Mouse (Mus musculus): ENCODE measurements around the gene Pcsk5. TPM values are rescaled to one million over a fixed set of nuclear protein-coding genes. Genes with fewer than 3 reads are reported as not detected.

The Pcsk5 gene
- polyA plus RNA-seq, 1 experiment from 2014 or later = 21.1 TPM

DNA sequence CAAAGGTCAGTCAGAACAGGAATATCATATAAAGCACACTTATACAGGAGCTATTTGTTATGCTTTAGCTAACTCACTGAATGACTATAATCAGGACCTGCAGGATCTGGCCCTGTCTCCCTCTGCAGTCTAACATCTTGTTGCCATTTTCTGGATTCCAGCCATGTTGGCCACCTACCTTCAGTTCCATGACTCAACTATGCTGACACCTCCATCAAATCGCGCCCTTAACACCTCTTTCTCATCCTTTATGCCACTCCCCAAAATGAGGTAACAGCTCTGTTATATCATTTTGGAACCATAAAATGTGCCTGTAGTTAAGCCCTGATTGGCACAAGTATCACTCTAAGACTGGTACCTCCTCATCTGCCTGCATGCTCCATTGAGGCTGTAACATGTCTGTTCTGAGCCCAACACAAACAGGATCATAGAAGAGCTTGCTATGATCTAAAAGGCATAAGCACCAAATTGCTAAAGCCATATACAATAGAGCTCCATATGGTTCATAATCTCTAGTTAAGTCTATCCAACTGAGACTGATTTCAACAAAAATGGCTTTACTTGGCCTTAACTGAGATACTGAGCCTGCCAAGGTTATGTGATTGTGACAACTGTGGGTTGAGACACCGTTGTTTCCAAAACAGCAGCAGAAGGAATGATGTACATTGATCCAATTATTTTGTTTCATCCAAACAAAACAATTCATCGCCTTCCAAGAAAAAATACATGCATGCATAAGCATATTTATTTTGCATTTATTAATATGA lies 37.8 kb downstream of the Pcsk5 start:
- no peak overlapping the region for H3K9ac ChIP-seq (ENCODE audit: low read depth, low read length)
- no peaks in the 10 kb centered on the region for H3K27me3 ChIP-seq (replicated peaks; ENCODE audit: control insufficient read depth, insufficient read depth, low read length)
- 79% methylated on average over 4 of the region's 4 CpGs for WGBS
- no peak overlapping the region for H3K4me2 ChIP-seq (replicated peaks; ENCODE audit: low read depth)
- no peak for ATAC-seq
- H3K4me1 ChIP-seq (replicated peaks; ENCODE audit: control insufficient read depth, insufficient read depth, low read length) = no peaks in the 10 kb centered on the region; the same call in none of the 2 replicates
- H3K9me3 ChIP-seq (ENCODE audit: control insufficient read depth) = no peaks in the 10 kb centered on the region
- no peaks in the 10 kb centered on the region for H3K36me3 ChIP-seq (ENCODE audit: control insufficient read depth, insufficient read depth)
- H3K27ac ChIP-seq (ENCODE audit: low read depth, low read length) = no peak overlapping the region
- no peak overlapping the region for H3K4me3 ChIP-seq (ENCODE audit: low read depth, low read length)
- TF ChIP-seq CTCF (IDR thresholded peaks at IDR 0.05; ENCODE audit: low read depth) = no peak

GRCm38 (mm10) chr19:17793457-17793856 lies 44.0 kb downstream of the Pcsk5 start:
- peaks cover 8% of the 10 kb centered on the region; the same call in 1 of the 2 replicates for H3K36me3 ChIP-seq (ENCODE audit: control insufficient read depth, insufficient read depth)
- no peak overlapping the region for H3K27ac ChIP-seq (ENCODE audit: low read depth, low read length)
- H3K4me1 ChIP-seq (replicated peaks; ENCODE audit: control insufficient read depth, insufficient read depth, low read length) = no peaks in the 10 kb centered on the region
- no peak overlapping the region for H3K4me2 ChIP-seq (replicated peaks; ENCODE audit: low read depth)
- no peak for ATAC-seq
- no peaks in the 10 kb centered on the region for H3K27me3 ChIP-seq (replicated peaks; ENCODE audit: control insufficient read depth, insufficient read depth, low read length)
- TF ChIP-seq CTCF (IDR thresholded peaks at IDR 0.05; ENCODE audit: low read depth) = no peak
- H3K4me3 ChIP-seq (ENCODE audit: low read depth, low read length) = no peak overlapping the region
- 89% methylated on average over 4 of the region's 4 CpGs for WGBS
- H3K9me3 ChIP-seq (ENCODE audit: control insufficient read depth) = no peaks in the 10 kb centered on the region
- H3K9ac ChIP-seq (ENCODE audit: low read depth, low read length) = no peak overlapping the region

DNA sequence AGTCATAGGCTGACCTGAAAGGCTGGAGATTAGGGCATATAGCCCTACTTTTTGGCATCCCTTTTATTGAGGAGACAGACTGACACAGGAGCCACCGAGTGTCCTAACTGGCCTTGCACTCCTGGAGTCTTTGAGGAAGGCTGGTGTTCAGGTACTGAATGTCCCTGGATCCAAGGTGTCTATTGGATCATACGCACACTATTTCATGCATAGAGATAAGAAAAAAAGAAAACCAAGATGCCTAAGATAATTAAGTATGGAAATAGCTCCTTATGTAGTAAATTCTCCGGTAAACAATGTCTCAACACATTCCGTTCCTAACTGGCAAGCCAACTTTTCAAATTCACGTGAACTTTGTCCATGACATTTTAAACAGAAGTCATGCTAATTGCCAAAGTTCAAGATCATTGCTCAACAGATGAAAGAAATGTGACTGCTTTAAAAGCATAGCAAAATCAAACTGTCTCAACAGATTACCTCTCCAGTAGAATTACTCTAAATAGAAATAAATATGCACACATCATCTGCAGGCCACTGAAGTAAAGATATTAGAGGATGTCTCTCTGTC lies 45.9 kb downstream of the Pcsk5 start:
- H3K27me3 ChIP-seq (replicated peaks; ENCODE audit: control insufficient read depth, insufficient read depth, low read length) = no peaks in the 10 kb centered on the region
- H3K27ac ChIP-seq (ENCODE audit: low read depth, low read length) = peak overlapping the region; percentile 68
- no peak for TF ChIP-seq CTCF (IDR thresholded peaks at IDR 0.05; ENCODE audit: low read depth)
- H3K36me3 ChIP-seq (ENCODE audit: control insufficient read depth, insufficient read depth) = peaks cover 8% of the 10 kb centered on the region; the same call in 1 of the 2 replicates
- 40% methylated on average over 5 of the region's 5 CpGs for WGBS
- H3K4me1 ChIP-seq (replicated peaks; ENCODE audit: control insufficient read depth, insufficient read depth, low read length) = no peaks in the 10 kb centered on the region
- ATAC-seq = peak; percentile 66
- H3K9ac ChIP-seq (ENCODE audit: low read depth, low read length) = no peak overlapping the region
- H3K4me3 ChIP-seq (ENCODE audit: low read depth, low read length) = no peak overlapping the region
- no peak overlapping the region for H3K4me2 ChIP-seq (replicated peaks; ENCODE audit: low read depth)
- no peaks in the 10 kb centered on the region for H3K9me3 ChIP-seq (ENCODE audit: control insufficient read depth)

- Histone ChIP-seq H3K27ac (ENCODE audit: low read depth, low read length) (no peak overlapping the region), H3K4me2 (replicated peaks; ENCODE audit: low read depth) (no peak overlapping the region), H3K4me1 (replicated peaks; ENCODE audit: control insufficient read depth, insufficient read depth, low read length) (no peaks in the 10 kb centered on the region), H3K9ac (ENCODE audit: low read depth, low read length) (no peak overlapping the region), H3K4me3 (ENCODE audit: low read depth, low read length) (no peak overlapping the region), H3K36me3 (ENCODE audit: control insufficient read depth, insufficient read depth) (peaks cover 8% of the 10 kb centered on the region; the same call in 1 of the 2 replicates), H3K27me3 (replicated peaks; ENCODE audit: control insufficient read depth, insufficient read depth, low read length) (no peaks in the 10 kb centered on the region), H3K9me3 (ENCODE audit: control insufficient read depth) (no peaks in the 10 kb centered on the region)
- no peak for ATAC-seq
- TF ChIP-seq CTCF (IDR thresholded peaks at IDR 0.05; ENCODE audit: low read depth) = no peak
- 61% methylated on average over 10 of the region's 10 CpGs for WGBS
Observed at GRCm38 (mm10) chr19:17788617-17789317, 48.7 kb downstream of the Pcsk5 start.

GRCm38 (mm10) chr19:17786744-17787143 lies 50.7 kb downstream of the Pcsk5 start:
- Histone ChIP-seq H3K27me3 (replicated peaks; ENCODE audit: control insufficient read depth, insufficient read depth, low read length) (no peaks in the 10 kb centered on the region), H3K4me1 (replicated peaks; ENCODE audit: control insufficient read depth, insufficient read depth, low read length) (no peaks in the 10 kb centered on the region), H3K4me2 (replicated peaks; ENCODE audit: low read depth) (no peak overlapping the region), H3K9ac (ENCODE audit: low read depth, low read length) (no peak overlapping the region), H3K9me3 (ENCODE audit: control insufficient read depth) (no peaks in the 10 kb centered on the region), H3K4me3 (ENCODE audit: low read depth, low read length) (no peak overlapping the region), H3K36me3 (ENCODE audit: control insufficient read depth, insufficient read depth) (peaks cover 4% of the 10 kb centered on the region; the same call in 1 of the 2 replicates), H3K27ac (ENCODE audit: low read depth, low read length) (no peak overlapping the region)
- no peak for ATAC-seq
- no peak for TF ChIP-seq CTCF (IDR thresholded peaks at IDR 0.05; ENCODE audit: low read depth)
- WGBS = 53% methylated on average over 3 of the region's 3 CpGs

Data from intestine, postnatal 0 days (tissue).